Mouse (Mus musculus) liver, embryonic 12.5 days (tissue): ENCODE measurements around the gene Prpf40b. TPM values are rescaled to one million over a fixed set of nuclear protein-coding genes. Genes with fewer than 3 reads are reported as not detected.

Source experiments
- ATAC-seq: fragments of 200-750 bp; cut with Nextera tagmentation; 2 replicates; pipeline ENCODE4 v1.8.0; 2017; ENCODE audit warnings: moderate number of reproducible peaks, mild to moderate bottlenecking, moderate library complexity
- H3K27ac ChIP-seq: fragments of 300-500 bp; sonication (generic); 2 replicates; pipeline ENCODE4 v1.5.1; 2016; ENCODE audit warnings: mild to moderate bottlenecking
- H3K27me3 ChIP-seq: fragments of 300-500 bp; sonication (generic); replicated peaks from 2 replicates; pipeline ENCODE4 v1.6.1; 2016; ENCODE audit warnings: mild to moderate bottlenecking, moderate library complexity
- H3K36me3 ChIP-seq: fragments of 300-500 bp; sonication (generic); 2 replicates; pipeline ENCODE4 v1.6.1; 2016; ENCODE audit warnings: mild to moderate bottlenecking, moderate library complexity
- H3K4me1 ChIP-seq: fragments of 300-500 bp; sonication (generic); 2 replicates; pipeline ENCODE4 v1.6.1; 2016
- H3K4me2 ChIP-seq: fragments of 300-500 bp; sonication (generic); 2 replicates; pipeline ENCODE4 v1.6.1; 2016; ENCODE audit warnings: mild to moderate bottlenecking, moderate library complexity
- H3K4me3 ChIP-seq: fragments of 300-500 bp; sonication (generic); 2 replicates; pipeline ENCODE4 v1.5.1; 2016; ENCODE audit warnings: mild to moderate bottlenecking, moderate library complexity
- H3K9ac ChIP-seq: fragments of 300-500 bp; sonication (generic); 2 replicates; pipeline ENCODE4 v1.6.1; 2016; ENCODE audit warnings: mild to moderate bottlenecking, moderate library complexity
- H3K9me3 ChIP-seq: fragments of 300-500 bp; sonication (generic); replicated peaks from 2 replicates; pipeline ENCODE4 v1.6.1; 2016; ENCODE audit warnings: mild to moderate bottlenecking, moderate library complexity
- WGBS: fragments of 180-500 bp; shearing (Covaris S2); methylation state at CpG from one replicate; pipeline ENCODE4 v1.1.7; 2016; ENCODE audit not compliant: insufficient replicate concordance; 5-methylcytosine and 5-hydroxymethylcytosine counted together
- polyA plus RNA-seq: library from polyadenylated mRNA; unstranded; fragments of >200 nt; fragmentation: Nextera tagmentation; extraction: Ambion mirVana; gene quantifications from 2 replicates; pipeline ENCODE4 v1.2.1, GENCODE M21; 2016

Prpf40b gene
- polyA plus RNA-seq, 1 experiment from 2014 or later, result 15.5 TPM

DNA sequence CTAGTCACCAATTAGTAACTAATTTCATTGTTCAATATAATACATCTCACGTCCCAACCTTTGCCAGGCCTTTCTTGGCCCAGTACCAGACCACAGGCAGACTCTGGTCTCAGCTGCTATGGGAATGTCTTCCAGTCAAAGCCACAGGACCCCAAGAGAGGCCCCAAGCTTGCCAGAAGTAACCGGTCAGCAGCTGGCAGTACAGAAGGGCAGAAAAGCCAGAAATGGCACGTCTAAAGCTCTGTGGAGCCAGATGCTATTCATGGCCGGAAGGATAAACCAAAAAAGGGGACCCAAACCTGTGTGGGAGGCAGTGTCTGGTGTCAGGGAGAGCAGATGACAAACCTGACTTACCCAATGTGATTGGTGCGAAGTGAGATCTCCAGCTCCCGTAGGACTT, 39.6 kb downstream of the Prpf40b start:
- no peak overlapping the region for H3K9ac ChIP-seq
- peaks cover 83% of the 10 kb centered on the region for H3K4me1 ChIP-seq
- 58% methylated on average over 6 of the region's 6 CpGs for WGBS
- no peak for ATAC-seq
- H3K36me3 ChIP-seq, result no peaks in the 10 kb centered on the region
- H3K4me2 ChIP-seq, result no peak overlapping the region
- H3K27ac ChIP-seq, result no peak overlapping the region
- no peaks in the 10 kb centered on the region for H3K27me3 ChIP-seq
- no peaks in the 10 kb centered on the region for H3K9me3 ChIP-seq
- no peak overlapping the region for H3K4me3 ChIP-seq

DNA sequence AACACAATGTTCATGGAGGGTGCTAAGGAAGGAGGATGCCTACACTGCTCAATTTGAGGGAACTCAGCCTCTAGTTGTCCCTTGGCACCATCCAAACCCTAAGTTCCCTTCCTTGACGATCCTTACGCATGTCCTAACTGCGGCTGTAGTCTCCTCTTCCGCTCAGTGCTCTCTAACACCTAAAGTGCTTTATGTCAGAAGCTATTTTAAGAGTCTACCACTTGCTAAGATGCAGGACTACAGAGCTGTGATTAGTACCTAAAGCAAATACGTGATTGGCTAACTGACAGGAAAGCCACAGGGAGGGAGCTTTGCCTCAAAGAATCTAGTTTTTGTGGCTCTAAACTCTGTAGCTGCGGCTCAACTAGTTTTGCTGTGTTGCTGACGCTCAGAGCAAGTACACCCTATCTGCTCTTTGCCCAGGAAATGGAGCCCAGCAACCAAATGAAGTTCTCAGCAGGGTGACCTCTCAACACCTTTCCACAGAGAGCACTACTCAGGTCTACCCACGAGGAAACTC, 41.0 kb downstream of the Prpf40b start:
- Histone ChIP-seq H3K9ac (no peak overlapping the region), H3K4me3 (no peak overlapping the region), H3K27me3 (no peaks in the 10 kb centered on the region), H3K4me1 (peaks cover 84% of the 10 kb centered on the region), H3K9me3 (no peaks in the 10 kb centered on the region), H3K27ac (no peak overlapping the region), H3K4me2 (no peak overlapping the region), H3K36me3 (no peaks in the 10 kb centered on the region)
- ATAC-seq, result no peak
- WGBS, result 58% methylated on average over 8 of the region's 8 CpGs

DNA sequence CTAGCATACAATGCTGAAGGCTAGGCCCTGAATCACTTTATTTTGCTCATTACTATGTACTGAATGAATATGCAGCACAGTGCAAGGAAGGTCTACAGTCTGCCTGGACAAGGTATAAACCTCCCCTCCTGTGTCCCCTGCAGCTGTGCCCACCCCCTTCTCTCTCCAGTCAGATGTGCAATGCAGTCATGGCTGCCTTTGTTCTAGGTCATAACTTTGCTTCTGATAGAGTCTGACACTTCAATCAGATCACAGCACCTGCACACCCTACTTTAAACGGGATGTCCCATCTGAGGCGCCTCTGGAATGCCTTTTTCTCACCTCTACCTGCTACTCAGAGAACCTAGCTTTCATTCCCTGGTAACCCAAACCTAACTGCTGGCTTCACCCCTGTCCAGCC, 44.0 kb downstream of the Prpf40b start:
- Histone ChIP-seq H3K9ac (no peak overlapping the region), H3K9me3 (no peaks in the 10 kb centered on the region), H3K36me3 (no peaks in the 10 kb centered on the region), H3K4me1 (peaks cover 84% of the 10 kb centered on the region), H3K4me3 (no peak overlapping the region), H3K27me3 (peaks cover 13% of the 10 kb centered on the region), H3K27ac (no peak overlapping the region), H3K4me2 (no peak overlapping the region)
- ATAC-seq, result no peak
- whole genome bisulfite sequencing, result 63% methylated on average over 2 of the region's 2 CpGs

DNA sequence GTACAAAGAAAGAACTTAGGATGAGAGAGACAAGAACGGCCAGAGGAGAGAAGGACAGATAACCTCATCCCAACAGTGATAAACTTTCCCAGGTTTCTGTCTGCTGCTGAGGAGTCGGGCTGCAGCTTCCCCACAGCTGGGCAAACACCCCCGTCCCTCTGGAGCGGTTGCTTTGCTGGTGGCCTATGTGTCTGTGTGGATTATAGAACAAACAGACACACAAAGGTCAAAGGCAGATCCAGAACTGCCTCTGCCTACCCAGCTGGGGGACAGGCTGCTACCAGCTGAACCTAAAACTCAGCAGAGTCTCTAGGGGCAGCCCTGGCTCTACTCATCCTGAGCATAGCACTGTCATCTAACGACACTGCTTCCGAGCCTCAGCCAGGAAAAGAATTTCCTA, 44.8 kb downstream of the Prpf40b start:
- no peak for ATAC-seq
- Histone ChIP-seq H3K4me1 (peaks cover 84% of the 10 kb centered on the region), H3K9ac (no peak overlapping the region), H3K4me3 (no peak overlapping the region), H3K36me3 (no peaks in the 10 kb centered on the region), H3K9me3 (no peaks in the 10 kb centered on the region), H3K4me2 (no peak overlapping the region), H3K27ac (peak overlapping the region; percentile 23; the same call in 1 of the 2 replicates), H3K27me3 (peaks cover 13% of the 10 kb centered on the region)
- 51% methylated on average over 6 of the region's 6 CpGs for WGBS

DNA sequence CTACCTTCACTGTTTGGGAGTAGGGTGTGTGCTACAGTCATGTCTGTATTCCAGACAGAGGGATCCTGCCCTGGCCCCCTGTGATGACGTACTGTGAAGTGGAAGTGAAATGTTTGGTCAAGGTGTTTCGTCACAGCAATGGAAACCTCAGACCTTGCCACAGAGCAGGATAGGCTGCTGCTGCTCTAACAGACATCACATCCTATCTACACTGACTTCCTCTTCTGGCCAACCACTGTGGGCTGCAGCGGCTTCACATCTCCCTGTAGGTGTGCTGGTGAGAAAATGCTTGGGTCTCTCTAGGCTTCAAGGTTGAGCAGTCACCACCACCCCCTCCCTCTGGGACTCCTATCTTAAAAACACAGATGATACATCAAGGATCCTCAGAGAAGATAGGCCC, 46.2 kb downstream of the Prpf40b start:
- Histone ChIP-seq H3K27me3 (peaks cover 22% of the 10 kb centered on the region), H3K36me3 (no peaks in the 10 kb centered on the region), H3K4me1 (peaks cover 77% of the 10 kb centered on the region), H3K9me3 (no peaks in the 10 kb centered on the region), H3K4me3 (no peak overlapping the region), H3K4me2 (no peak overlapping the region), H3K27ac (peak overlapping the region; percentile 14; the same call in 1 of the 2 replicates), H3K9ac (no peak overlapping the region)
- ATAC-seq, result peak; percentile 47; the same call in 1 of the 2 replicates
- WGBS, result 24% methylated on average over 3 of the region's 3 CpGs

DNA sequence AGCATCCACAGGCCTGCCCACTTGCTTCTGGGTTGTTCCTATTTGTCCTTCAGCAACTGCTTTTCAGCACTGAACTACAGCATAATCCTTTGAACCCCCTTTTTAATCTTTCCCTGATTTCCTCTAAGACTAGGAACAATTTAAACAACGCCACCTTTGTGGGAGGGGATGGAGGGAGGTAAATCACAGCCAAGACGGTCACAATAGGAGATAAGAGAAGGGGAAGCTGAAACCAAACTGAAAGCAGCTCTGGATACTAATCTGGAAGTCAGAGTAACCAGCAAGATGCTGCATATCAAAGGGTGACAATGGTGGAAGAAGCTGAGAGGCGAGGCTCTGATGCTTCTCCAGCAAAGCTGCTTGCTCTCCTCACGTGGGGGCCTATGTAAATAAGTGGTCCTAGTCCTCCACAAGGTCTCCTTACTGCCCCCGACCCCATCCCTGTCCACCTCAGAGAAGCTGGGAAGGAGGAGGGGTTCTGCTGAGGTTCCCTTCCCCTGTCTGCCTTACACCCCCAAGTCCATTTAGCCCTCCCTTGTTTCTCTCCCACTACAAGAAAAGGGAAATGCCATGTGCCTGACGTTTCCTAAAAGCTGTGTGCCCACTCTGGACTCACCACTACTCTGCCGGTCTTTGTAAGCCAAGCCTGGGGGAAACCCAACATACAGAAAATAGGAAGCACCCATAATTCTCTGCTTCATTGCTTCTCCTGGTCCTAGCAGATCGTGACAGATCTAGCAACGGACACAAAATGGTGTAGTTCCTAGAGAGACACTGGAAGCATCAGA, 47.5 kb downstream of the Prpf40b start:
- H3K27ac ChIP-seq, result no peak overlapping the region
- ATAC-seq, result no peak

DNA sequence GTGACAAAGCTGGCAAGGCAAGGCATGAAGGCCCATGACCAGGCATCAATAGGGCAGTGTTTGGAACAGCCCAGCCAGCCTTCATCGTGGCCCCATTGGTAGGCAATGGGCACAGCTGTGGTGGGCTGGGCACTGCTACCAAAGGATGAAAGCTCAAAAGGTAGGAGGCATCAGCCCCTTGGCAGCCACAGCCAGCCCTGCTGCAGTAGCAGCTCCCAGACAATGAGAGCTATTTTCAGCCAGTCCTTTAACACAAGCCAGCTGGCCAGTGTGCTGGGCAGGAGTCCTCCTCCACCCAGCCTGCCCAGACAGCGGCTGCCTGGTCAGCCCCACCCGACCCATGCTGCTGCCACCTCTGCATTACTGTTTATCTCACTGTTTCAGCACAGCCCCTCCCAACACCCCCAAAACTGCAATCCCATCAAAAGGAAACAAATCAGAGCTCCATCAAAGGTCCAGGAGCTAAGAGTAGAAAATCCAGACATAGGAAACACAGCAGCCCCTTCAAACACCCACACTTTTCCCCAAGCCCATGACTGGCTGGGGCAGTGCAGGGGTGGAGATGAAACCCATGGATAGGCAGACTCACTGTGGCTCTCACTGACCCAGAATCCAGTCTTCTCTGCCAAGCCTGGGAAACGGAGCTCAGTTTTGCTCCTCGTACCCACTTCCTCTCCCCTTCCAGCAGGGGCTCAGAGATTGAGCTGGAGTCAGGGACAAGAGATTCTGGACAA, 48.7 kb downstream of the Prpf40b start:
- peaks cover 65% of the 10 kb centered on the region for H3K4me1 ChIP-seq
- no peak overlapping the region for H3K27ac ChIP-seq
- WGBS, result 36% methylated on average over 5 of the region's 5 CpGs
- H3K9me3 ChIP-seq, result no peaks in the 10 kb centered on the region
- no peak overlapping the region for H3K4me3 ChIP-seq
- no peaks in the 10 kb centered on the region for H3K36me3 ChIP-seq
- ATAC-seq, result no peak
- no peak overlapping the region for H3K4me2 ChIP-seq
- H3K27me3 ChIP-seq, result peaks cover 22% of the 10 kb centered on the region
- H3K9ac ChIP-seq, result no peak overlapping the region

More for the DNA sequence above, 47.5 kb downstream of the Prpf40b start:
- Histone ChIP-seq H3K36me3 (no peaks in the 10 kb centered on the region), H3K27me3 (peaks cover 22% of the 10 kb centered on the region), H3K4me1 (peaks cover 66% of the 10 kb centered on the region), H3K4me2 (no peak overlapping the region), H3K9me3 (no peaks in the 10 kb centered on the region), H3K4me3 (no peak overlapping the region), H3K9ac (no peak overlapping the region)
- 19% methylated on average over 9 of the region's 9 CpGs for WGBS

DNA sequence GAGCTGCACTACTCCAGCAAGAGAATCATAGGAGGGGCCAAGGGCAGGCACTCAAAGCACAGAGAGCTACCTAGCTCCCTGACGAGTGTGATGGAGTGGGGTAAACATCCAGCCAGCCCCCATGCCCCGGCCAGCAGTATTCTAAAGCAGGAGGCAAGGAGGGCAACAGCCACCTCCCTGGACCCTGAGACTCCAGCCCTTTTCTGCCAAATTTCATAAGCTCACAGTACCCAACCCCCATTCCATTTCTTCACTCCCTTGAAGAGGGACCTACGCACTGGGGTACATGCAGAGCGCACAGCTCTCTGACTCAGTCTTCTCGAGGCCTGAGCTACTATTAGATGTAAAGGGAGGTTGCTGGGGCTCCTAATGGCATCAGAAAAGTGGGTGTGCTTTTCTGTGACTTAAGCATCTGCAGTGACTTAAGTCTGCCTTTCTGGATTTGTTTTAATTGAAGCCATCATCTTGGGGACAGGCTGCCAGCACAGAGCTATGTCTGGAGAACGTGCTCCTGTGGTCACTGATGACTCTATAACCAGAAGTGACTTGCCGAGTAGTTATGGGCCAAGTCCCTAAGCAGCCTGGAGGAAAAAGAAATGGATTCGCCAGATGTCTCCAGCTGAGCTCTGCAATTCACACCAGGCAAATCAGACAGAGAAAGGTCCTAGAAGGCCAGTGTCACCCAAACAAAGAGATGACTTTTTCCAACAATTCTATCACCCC, 49.4 kb downstream of the Prpf40b start:
- H3K27ac ChIP-seq, result no peak overlapping the region

DNA sequence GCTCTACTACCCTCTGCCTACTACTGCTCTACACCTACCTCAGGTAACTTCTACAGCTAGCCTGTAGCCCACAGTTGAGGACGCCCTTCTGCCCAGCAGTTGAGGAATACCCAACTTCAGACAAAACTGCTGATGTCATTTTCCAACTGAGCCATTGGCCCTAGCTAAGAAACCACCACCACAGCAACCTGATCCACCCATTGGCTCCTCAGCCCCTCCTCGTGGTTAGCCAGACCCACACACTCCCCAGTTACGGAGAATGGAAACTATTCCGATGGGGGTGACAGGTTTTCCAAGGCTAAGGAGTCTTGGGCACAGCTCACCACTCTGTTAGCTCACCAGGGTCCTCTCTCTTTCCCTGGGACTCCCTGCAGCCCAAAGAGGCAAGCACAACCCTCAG, 50.1 kb downstream of the Prpf40b start:
- Histone ChIP-seq H3K4me1 (peaks cover 54% of the 10 kb centered on the region), H3K27me3 (peaks cover 22% of the 10 kb centered on the region), H3K9me3 (no peaks in the 10 kb centered on the region), H3K4me2 (no peak overlapping the region), H3K36me3 (no peaks in the 10 kb centered on the region), H3K27ac (no peak overlapping the region), H3K4me3 (no peak overlapping the region), H3K9ac (no peak overlapping the region)
- WGBS, result 54% methylated on average over 4 of the region's 4 CpGs
- ATAC-seq, result no peak

More for the DNA sequence above, 49.4 kb downstream of the Prpf40b start:
- H3K4me1 ChIP-seq, result peaks cover 60% of the 10 kb centered on the region
- no peaks in the 10 kb centered on the region for H3K9me3 ChIP-seq
- H3K4me2 ChIP-seq, result no peak overlapping the region
- WGBS, result 58% methylated on average over 8 of the region's 8 CpGs
- ATAC-seq, result no peak
- peaks cover 22% of the 10 kb centered on the region for H3K27me3 ChIP-seq
- H3K9ac ChIP-seq, result no peak overlapping the region
- no peaks in the 10 kb centered on the region for H3K36me3 ChIP-seq
- H3K4me3 ChIP-seq, result no peak overlapping the region

DNA sequence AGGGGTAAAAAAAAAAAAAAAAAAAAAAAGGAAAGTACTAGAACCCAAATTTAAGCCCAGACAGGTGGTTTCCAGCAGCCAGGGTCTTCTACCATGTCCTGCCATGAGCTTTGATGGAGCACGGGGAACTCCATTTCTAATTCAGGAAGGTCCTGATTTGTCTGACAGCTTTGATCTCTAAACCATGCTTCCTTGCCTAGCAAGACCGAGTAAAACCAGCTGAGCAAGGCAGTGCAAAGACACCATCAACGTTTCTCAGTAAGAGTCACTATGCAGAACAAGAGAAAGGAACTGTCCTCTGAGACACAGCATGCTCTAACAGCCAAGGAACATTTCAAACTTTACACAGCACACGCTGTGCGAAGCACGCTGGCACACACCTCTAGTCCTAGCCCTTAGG, 56.7 kb downstream of the Prpf40b start:
- Histone ChIP-seq H3K9ac (no peak overlapping the region), H3K27ac (no peak overlapping the region), H3K27me3 (no peaks in the 10 kb centered on the region), H3K4me2 (no peak overlapping the region), H3K9me3 (no peaks in the 10 kb centered on the region), H3K4me3 (no peak overlapping the region), H3K36me3 (no peaks in the 10 kb centered on the region), H3K4me1 (no peaks in the 10 kb centered on the region)
- 52% methylated on average over 6 of the region's 6 CpGs for WGBS
- ATAC-seq, result no peak

DNA sequence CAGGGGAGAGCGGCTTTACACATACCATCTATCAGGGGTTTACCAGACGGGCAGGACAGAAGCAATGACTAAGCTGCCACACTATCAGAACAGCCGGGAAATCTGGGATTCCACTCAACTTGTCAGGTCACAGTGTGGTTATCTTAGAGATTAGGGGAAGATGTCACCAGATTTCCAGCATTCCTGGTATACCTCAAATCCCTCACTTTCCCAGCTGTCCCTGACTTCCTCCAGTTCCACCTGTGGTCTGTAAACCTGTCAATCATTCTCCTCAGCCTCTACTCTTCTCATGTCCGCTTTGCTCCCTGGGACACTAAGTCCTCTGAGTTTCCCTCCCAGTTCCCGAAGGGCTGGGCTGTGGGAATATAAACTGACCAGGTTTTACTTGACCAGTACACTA, 57.4 kb downstream of the Prpf40b start:
- Histone ChIP-seq H3K27me3 (no peaks in the 10 kb centered on the region), H3K4me2 (no peak overlapping the region), H3K36me3 (no peaks in the 10 kb centered on the region), H3K4me3 (no peak overlapping the region), H3K9me3 (no peaks in the 10 kb centered on the region), H3K27ac (no peak overlapping the region), H3K4me1 (no peaks in the 10 kb centered on the region), H3K9ac (no peak overlapping the region)
- WGBS, result 31% methylated on average over 5 of the region's 5 CpGs
- ATAC-seq, result no peak

DNA sequence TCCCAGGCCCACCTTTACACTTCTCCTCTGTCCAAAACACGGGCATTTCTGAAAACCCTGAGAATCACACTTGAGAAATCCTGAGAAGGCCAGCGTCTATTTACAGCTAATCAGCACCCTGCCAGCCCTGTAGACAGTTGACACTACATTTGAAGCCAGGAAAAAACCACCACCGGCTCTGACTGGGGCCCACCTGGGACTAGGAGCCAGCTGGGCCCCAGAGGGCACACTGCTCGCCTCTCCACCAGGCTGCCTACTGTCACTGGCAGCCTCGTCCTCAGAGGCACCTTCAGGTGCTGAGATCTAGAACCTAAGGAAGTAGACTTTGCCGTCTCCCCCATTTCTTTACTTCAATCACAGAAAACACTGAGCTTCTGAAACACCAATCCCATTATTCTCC, 60.8 kb downstream of the Prpf40b start:
- WGBS, result 56% methylated on average over 6 of the region's 6 CpGs
- no peak overlapping the region for H3K9ac ChIP-seq
- H3K4me2 ChIP-seq, result no peak overlapping the region
- H3K27ac ChIP-seq, result no peak overlapping the region
- H3K36me3 ChIP-seq, result no peaks in the 10 kb centered on the region
- no peaks in the 10 kb centered on the region for H3K27me3 ChIP-seq
- H3K4me3 ChIP-seq, result no peak overlapping the region
- no peaks in the 10 kb centered on the region for H3K4me1 ChIP-seq
- H3K9me3 ChIP-seq, result no peaks in the 10 kb centered on the region
- no peak for ATAC-seq
